Mouse (Mus musculus) cerebellum, adult (tissue): Measurements from ENCODE around the gene Surf2.

ENCODE experiments used
- ATAC-seq: cut with Nextera tagmentation; 2 replicates; pipeline ENCODE4 v1.9.2; 2017; ENCODE audit warnings: mild to moderate bottlenecking, moderate library complexity, mixed read lengths; ENCODE audit not compliant: insufficient number of reproducible peaks, low FRiP score, low TSS enrichment

Surf2 gene

GRCm38 (mm10) chr2:26954735-26955395, 38.7 kb downstream of the Surf2 start:
- ATAC-seq, result no peak

GRCm38 (mm10) chr2:26956811-26957487, 40.8 kb downstream of the Surf2 start:
- no peak for ATAC-seq

DNA sequence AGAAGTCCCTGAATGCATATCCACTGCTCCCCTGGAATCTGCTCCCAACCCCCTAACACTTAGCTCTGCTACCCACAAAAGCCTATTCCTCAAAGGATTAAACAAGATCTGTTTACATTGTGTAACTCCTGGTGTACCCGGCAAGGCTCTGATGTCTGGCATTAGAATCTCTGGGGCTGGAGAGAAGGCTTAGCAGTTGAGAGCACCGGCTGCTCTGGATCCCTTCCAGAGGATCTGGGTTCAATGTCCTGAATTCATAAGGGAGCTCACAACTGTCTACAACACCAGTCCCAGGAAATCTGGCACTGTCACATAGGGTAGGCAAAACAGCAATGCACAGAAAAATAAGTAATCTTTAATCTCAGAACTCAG, 41.3 kb downstream of the Surf2 start:
- no peak for ATAC-seq

DNA sequence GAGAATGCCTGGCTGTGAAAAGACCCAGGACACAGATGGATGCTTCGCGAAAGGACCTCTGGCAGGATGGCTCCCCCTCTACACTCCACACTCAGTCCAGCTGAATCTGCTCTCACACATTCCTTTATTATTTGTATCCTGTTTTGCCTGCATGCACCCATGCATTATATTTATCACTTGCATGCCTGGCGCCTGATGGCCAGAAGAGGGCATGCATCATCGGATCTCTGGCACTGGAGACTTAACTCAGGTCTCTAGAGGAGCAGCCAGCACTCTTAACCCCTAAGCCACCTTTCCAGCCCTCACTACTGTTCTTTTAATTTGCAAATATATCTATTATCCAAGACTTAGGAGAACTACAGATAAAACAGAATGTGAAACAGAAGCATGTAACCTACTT, 44.6 kb downstream of the Surf2 start:
- no peak for ATAC-seq

DNA sequence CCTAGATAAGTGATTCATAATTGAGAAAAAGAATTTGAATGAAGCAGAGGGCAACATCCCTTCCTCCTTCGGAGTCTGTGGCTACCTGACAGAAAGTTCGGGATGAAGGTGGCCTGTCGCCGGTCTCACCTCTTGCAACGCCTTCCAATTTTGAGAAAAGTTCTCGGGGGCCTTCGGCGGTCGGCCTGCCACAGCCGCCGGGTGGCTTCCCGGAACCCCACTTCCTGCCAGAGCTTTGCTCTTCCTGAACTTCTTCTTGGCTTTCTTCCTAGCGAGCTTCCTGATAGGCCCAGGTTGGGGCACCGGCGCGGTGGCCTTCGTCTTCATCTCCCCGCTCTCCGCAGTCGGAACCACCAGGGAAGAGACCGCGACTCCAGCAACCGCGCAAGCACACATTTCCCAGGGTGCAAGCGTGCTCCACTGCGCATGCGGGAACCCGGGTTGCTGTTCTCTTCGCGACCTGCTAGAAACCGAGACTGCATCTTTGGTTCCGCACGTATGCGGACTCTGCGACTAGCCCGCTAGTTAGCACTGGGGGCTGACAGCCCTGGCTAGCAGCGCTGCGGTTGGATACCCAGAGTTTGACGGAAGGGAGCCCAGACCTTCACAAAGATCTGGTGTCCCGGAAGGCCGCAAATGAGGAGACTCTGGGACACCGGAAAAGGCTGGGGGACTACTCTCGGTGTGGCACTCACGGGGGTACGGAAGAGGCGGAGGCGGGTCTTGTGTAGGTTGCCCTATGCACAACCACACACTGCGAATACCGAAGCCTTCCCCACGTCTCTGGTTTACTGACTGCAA, 48.0 kb downstream of the Surf2 start, which contains the start of gene Rexo4:
Rexo4 (minus strand) TSS at position 464 of the 801 bp plus-strand sequence.
- peak; percentile 88 for ATAC-seq

GRCm38 (mm10) chr2:26964724-26965370, 48.7 kb downstream of the Surf2 start:
- ATAC-seq, result peak; percentile 18; the same call in 1 of the 2 replicates

DNA sequence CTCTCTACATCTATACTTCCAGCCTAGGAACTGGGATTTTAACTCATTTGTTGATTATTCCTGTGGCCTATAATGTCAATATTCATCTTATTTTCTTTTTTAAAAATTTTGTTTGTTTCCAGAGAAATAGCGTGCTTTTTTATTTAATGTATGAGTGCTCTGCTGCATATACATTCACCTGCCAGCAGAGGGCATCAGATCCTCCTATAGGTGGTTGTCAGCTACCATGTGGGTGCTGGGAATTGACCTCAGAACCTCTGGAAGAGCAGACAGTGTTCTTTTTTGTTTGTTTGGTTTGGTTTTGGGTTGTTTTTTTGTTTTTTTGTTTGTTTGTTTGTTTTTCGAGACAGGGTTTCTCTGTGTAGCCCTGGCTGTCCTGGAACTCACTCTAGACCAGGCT, 51.1 kb downstream of the Surf2 start:
- no peak for ATAC-seq
